In the genomic region with DNA sequence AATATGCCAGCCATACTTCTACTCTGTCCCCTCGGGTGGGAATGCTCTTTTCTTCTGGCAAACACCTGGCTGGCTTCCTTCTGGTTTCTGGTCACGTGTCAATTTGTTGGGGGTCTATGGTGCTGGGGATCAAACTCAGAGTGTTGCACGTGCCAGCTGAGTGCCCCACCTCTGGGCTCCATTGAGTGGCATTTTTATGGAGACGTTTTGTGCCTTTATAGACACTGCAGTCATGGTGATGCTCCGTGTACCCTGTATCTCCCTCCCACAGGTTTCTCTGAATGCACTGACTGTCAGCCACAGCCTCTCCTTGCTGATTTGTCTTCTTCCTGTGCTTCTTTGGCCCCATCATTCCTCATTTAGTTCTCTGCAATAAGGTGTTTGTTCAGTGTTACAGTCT, we compare ENCODE assay signal across 31 mouse cellular contexts. TPM values are rescaled to one million over a fixed set of nuclear protein-coding genes. Genes with fewer than 3 reads are reported as not detected.
DNase-seq lines count a peak whose midpoint lies in the region; ATAC-seq and TF ChIP-seq lines count a peak whose summit lies in the region.
"Had no signal": no experiment of that assay in that cellular context is flagged by ENCODE, and none has a peak within 500 bp of the region (broad histone marks: within the 10 kb centered on the region; RNA-seq: fewer than 3 reads in every experiment).

No protein-coding gene starts in this region.

- H3K4me2 ChIP-seq in kidney, embryonic 14.5 days (replicated peaks; ENCODE audit: low read depth, low read length) = no peak overlapping the region
- H3K4me2 ChIP-seq: embryonic facial prominence, embryonic 13.5 days; forebrain, embryonic 13.5 days; heart, embryonic 13.5 days; hindbrain, embryonic 14.5 days had no signal

- H3K9ac ChIP-seq in kidney, embryonic 14.5 days (ENCODE audit: low read depth, low read length) = no peak overlapping the region
- H3K9ac ChIP-seq: embryonic facial prominence, embryonic 13.5 days; forebrain, embryonic 13.5 days; heart, embryonic 13.5 days; hindbrain, embryonic 14.5 days had no signal

- TF ChIP-seq CTCF in layer of hippocampus, adult 2 months (conservative IDR thresholded peaks at IDR 0.05) = no peak
- no peak for TF ChIP-seq CTCF in bone marrow macrophage, adult 2 months (IDR thresholded peaks at IDR 0.05; ENCODE audit: low read depth, low read length)
- no peak for TF ChIP-seq CTCF in cortical plate, adult 2 months (IDR thresholded peaks at IDR 0.05; ENCODE audit: extremely low read depth, insufficient read depth, low read length)

- H3K9me3 ChIP-seq in kidney, embryonic 14.5 days (ENCODE audit: control insufficient read depth, low read length) = no peaks in the 10 kb centered on the region
- H3K9me3 ChIP-seq: embryonic facial prominence, embryonic 10.5 days; embryonic facial prominence, embryonic 13.5 days; forebrain, embryonic 13.5 days; G1E; heart, embryonic 10.5 days had no signal

- TF ChIP-seq POLR2A in bone marrow macrophage, adult 2 months (IDR thresholded peaks at IDR 0.05; ENCODE audit: borderline replicate concordance, low read depth, low read length) = no peak
- no peak for TF ChIP-seq POLR2A in cortical plate, adult 2 months (IDR thresholded peaks at IDR 0.05; ENCODE audit: extremely low read depth, insufficient read depth, low read length)

- 38% methylated on average over 5 of the region's 5 CpGs for whole genome bisulfite sequencing in kidney, embryonic 14.5 days

- H3K4me3 ChIP-seq in kidney, embryonic 14.5 days (ENCODE audit: low read length) = no peak overlapping the region
- H3K4me3 ChIP-seq in layer of hippocampus, adult 2 months = no peak overlapping the region
- H3K4me3 ChIP-seq in bone marrow macrophage, adult 2 months (ENCODE audit: insufficient read depth, low read length) = no peak overlapping the region
- H3K4me3 ChIP-seq in cortical plate, adult 2 months (ENCODE audit: insufficient read depth, low read length) = no peak overlapping the region
- H3K4me3 ChIP-seq: embryonic facial prominence, embryonic 10.5 days; embryonic facial prominence, embryonic 13.5 days; erythroblast, embryonic 14.5 days; forebrain, embryonic 13.5 days; heart, embryonic 10.5 days; heart, embryonic 13.5 days had no signal

- no peak overlapping the region for H3K27ac ChIP-seq in kidney, embryonic 14.5 days (ENCODE audit: low read depth, low read length)
- H3K27ac ChIP-seq in layer of hippocampus, adult 2 months = peak overlapping the region; percentile 28; the same call in 1 of the 2 replicates
- peak overlapping the region; percentile 52 for H3K27ac ChIP-seq in bone marrow macrophage, adult 2 months (ENCODE audit: insufficient read depth, low read depth, low read length)
- H3K27ac ChIP-seq in cortical plate, adult 2 months (ENCODE audit: insufficient read depth, low read length) = 0 out of 2 replicates have a peak overlapping the region, but pooled peaks have one; percentile 6
- H3K27ac ChIP-seq: embryonic facial prominence, embryonic 10.5 days; embryonic facial prominence, embryonic 13.5 days; forebrain, embryonic 13.5 days; heart, embryonic 10.5 days; heart, embryonic 13.5 days; hindbrain, embryonic 14.5 days; hindbrain, postnatal 0 days had no signal

- ATAC-seq in kidney, embryonic 14.5 days (ENCODE audit: low FRiP score, low TSS enrichment) = peak; percentile 58; the same call in 1 of the 2 replicates
- ATAC-seq: forebrain, embryonic 13.5 days; forebrain, embryonic 16.5 days; hindbrain, postnatal 0 days; inflammation-experienced regulatory T-cells, adult 6 months; Patski had no signal

- no peaks in the 10 kb centered on the region for H3K27me3 ChIP-seq in kidney, embryonic 14.5 days (ENCODE audit: control insufficient read depth, insufficient read depth, low read length)
- H3K27me3 ChIP-seq: CH12.LX; embryonic facial prominence, embryonic 13.5 days; forebrain, embryonic 13.5 days; heart, embryonic 13.5 days; Patski had no signal

- peaks cover 54% of the 10 kb centered on the region for H3K36me3 ChIP-seq in kidney, embryonic 14.5 days (ENCODE audit: control insufficient read depth, insufficient read depth, low read length)

- DNase-seq in kidney, postnatal 14 days = no peak
- no peak for DNase-seq in layer of hippocampus, adult 2 months (ENCODE audit: low spot score in 2 of 2)
- DNase-seq in layer of hippocampus, adult 8-10 months (ENCODE audit: low spot score in 2 of 2) = no peak
- no peak for DNase-seq in cerebellum, postnatal 4 days (ENCODE audit: low spot score in 2 of 2)
- DNase-seq: adrenal gland, postnatal 14 days; B cell, adult 2 months; cerebellum, adult 18-20 months; cerebellum, adult 9-10 months; cerebellum, postnatal 14 days; embryo, embryonic 11 days; gastrocnemius, postnatal 25 days; heart, adult 18-20 months; heart, postnatal 14 days; heart, postnatal 4 days had no signal

- no peaks in the 10 kb centered on the region for H3K4me1 ChIP-seq in kidney, embryonic 14.5 days (ENCODE audit: control insufficient read depth, insufficient read depth, low read length)
- H3K4me1 ChIP-seq in bone marrow macrophage, adult 2 months (ENCODE audit: control insufficient read depth, insufficient read depth, low read length) = peaks cover 40% of the 10 kb centered on the region
- H3K4me1 ChIP-seq in cortical plate, adult 2 months (ENCODE audit: control insufficient read depth, insufficient read depth, low read length) = 0 out of 2 replicates have a peak, but pooled peaks cover 1% of the 10 kb centered on the region
- H3K4me1 ChIP-seq: embryonic facial prominence, embryonic 10.5 days; embryonic facial prominence, embryonic 13.5 days; forebrain, embryonic 13.5 days; heart, embryonic 10.5 days; heart, embryonic 13.5 days had no signal

RNA-seq across cellular contexts. Expression of a gene that starts 34.5 kb away (rescaled TPM):
- 1.1 and 1.6 TPM in 2 replicates for polyA plus RNA-seq in kidney, embryonic 14.5 days (2014; fragmentation: Nextera tagmentation; extraction: Ambion mirVana)
- under 1 TPM; 0.61 to 0.66 TPM for total RNA-seq in layer of hippocampus, adult 2 months (2021)
- 1 to 10 TPM; 1.2 to 2.0 (median 1.6) TPM for total RNA-seq in layer of hippocampus, adult 8-10 months (2022)
- 0.34 and 0.65 TPM in 2 replicates for polyA plus RNA-seq in bone marrow macrophage, adult 2 months (2012; ENCODE audit: insufficient read depth, insufficient read length, missing spikeins)
- 1.5 and 1.8 TPM in 2 replicates for polyA plus RNA-seq in cortical plate, adult 2 months (2012; rRNA removed)
- total RNA-seq: common myeloid progenitor, adult 5-6 weeks had no signal
- polyA plus RNA-seq: erythroblast, embryonic 14.5 days had no signal
